Mouse (Mus musculus) cerebellum, adult 11 months (tissue): Measurements from ENCODE around the gene Ptpn21.

Experiments
- DNase-seq: peaks from one replicate; pipeline ENCODE4 v3.0.0; 2022

Gene Ptpn21

GRCm38 (mm10) chr12:98736951-98737800, at the start of gene Ptpn21:
Gene Ptpn21, minus strand, starts transcription at chr12:98737405.
- peak; percentile 45 for DNase-seq

DNA sequence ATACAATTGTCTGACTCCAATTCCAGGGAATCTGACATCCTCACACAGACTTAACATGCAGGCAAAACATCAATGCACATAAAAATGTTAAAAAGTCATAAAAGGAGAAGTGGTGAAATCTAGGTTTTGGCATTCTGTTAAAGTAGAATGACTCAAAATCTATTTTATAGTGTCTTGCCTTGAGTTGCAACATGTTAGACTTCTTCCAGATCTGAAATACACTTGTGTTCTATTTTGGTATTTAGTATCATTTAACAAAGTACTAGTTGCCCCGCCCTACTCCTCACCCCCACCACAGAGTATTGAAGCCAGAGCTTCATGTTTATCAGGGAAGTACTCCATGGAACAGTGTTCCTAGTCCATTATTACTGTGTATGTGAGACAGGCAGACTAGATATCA, 47.0 kb upstream of the Ptpn21 start:
- DNase-seq: no peak

GRCm38 (mm10) chr12:98779148-98779547, 41.9 kb upstream of the Ptpn21 start:
- no peak for DNase-seq

GRCm38 (mm10) chr12:98777509-98777908, 40.3 kb upstream of the Ptpn21 start:
- DNase-seq: no peak

GRCm38 (mm10) chr12:98766241-98766640, 29.0 kb upstream of the Ptpn21 start:
- DNase-seq: no peak

- DNase-seq: no peak
Measured at GRCm38 (mm10) chr12:98759700-98760099, 22.5 kb upstream of the Ptpn21 start.

GRCm38 (mm10) chr12:98757636-98758035, 20.4 kb upstream of the Ptpn21 start:
- no peak for DNase-seq

DNA sequence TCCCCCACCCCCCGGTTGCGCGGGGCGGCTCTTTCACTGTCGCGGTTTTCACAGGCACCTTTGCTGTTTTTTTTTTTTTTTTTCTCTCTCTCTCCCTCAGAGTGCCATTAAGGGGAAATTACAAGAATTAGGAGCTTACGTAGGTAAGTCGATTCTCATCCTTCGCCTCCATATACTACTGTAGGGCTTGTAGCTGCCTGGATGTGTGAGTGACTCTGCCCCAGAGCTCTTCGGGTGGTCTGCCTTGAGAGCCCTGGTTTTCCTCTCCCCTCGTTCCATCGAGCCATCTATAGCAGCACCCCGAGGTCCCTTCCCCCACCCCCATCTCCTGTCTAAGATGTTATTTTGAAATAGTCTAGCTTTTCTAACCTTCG, 10.2 kb upstream of the Ptpn21 start:
- no peak for DNase-seq

DNA sequence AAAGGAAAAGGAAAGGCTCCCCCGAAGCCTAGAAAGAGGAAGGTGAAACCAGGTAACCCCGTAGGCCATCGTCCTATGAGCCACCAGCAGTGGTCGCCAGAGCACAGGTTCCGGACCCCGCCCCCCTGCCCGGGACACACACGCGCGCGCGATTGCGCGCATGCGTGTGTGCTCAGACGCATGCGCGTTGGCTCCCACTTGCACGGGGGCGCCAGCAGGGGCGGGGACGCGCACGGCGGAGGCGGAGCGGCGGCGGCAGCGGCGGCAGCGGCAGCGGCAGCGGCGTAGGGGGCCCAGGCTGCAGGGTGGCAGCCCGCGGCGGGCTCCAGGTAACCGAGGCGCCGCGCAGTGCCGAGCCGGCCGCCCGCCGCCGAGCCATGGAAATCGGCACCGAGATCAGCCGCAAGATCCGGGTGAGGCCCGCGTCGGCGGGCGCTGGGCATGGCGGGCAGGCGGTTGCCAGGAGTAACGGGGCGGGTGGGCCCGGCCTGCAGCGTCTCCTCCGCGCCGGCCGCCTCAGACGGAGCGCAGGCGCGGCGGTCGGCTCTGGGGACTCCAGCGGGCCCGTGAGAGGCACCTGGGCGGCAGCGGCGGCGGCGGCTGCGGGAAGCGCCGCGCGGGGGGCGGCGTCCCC, 9.7 kb upstream of the Ptpn21 start, which contains the start of gene Zc3h14:
Gene Zc3h14, plus strand, starts transcription at position 219 of the 634 bp plus-strand sequence.
- peak; percentile 93 for DNase-seq

GRCm38 (mm10) chr12:98746131-98746530, 8.9 kb upstream of the Ptpn21 start:
- DNase-seq: no peak

DNA sequence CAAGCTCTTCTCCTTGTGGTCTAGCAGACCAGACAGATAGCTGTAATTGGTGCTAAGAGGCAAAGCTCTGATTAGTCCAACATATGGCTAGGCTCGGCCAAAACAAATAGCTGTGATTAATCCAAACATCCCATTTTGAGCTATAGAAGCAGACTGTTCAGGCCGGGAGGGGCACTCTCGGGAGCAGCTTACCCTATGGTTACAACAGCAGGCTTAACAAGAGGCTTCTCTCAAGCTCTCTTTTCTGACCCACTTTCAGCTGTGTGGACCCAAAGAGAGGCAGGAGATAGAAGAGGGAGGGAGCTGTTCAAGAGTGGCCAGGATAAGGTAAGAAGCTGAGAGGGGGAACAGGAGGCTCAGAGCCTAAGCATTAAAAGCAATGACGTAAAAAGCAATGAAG, 8.4 kb upstream of the Ptpn21 start:
- DNase-seq: no peak

DNA sequence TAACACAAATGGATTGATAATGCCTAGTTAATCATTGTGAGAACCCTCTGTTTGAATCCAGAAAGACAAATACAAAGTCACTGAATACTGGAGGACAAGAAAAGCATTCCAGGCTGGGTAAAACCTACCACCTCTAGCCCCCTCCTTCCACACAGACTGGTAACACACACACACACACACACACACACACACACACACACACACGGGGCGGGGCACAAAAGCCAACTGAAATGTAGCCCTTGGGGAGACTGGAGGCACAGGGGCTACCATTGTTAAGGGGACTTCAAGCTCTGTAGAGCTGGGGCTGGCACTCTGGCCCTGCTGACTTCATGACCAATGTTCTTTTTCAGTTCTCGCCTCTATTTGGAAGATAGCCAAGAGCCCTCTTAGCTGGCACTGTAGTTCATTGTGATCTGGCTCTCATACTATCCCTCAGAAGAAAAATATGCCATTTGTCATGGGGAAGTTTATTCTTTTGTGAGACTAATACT, 3.9 kb upstream of the Ptpn21 start:
- DNase-seq: no peak

DNA sequence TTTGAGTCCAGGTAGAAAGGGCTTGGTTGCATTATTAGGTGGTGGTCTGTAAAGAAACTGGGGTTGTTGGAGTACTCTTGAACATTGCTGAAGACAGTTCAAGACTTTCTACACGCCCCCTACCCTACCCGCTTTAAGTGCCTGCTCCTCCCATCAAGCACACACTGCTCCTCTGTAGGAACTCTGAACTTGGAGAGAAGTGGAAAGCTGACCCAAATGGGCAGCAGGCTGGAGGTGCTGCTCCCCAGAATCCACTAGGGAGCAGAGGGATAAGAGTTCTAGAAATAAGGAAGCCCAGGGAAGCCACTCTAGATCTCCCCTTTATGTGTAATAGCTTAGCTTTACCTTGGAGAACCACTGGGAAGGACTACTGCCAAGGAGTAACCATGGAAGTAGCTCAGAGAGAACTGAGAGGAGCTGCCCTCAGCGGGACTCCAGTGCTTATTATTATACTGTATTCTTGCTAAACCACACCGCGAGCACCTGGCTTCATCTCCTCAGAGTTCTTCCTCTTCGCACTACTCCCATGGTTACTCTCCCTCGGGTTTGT, 671 bp upstream of the Ptpn21 start:
- DNase-seq: no peak

GRCm38 (mm10) chr12:98734880-98735801, 2.1 kb downstream of the Ptpn21 start:
- DNase-seq: no peak

DNA sequence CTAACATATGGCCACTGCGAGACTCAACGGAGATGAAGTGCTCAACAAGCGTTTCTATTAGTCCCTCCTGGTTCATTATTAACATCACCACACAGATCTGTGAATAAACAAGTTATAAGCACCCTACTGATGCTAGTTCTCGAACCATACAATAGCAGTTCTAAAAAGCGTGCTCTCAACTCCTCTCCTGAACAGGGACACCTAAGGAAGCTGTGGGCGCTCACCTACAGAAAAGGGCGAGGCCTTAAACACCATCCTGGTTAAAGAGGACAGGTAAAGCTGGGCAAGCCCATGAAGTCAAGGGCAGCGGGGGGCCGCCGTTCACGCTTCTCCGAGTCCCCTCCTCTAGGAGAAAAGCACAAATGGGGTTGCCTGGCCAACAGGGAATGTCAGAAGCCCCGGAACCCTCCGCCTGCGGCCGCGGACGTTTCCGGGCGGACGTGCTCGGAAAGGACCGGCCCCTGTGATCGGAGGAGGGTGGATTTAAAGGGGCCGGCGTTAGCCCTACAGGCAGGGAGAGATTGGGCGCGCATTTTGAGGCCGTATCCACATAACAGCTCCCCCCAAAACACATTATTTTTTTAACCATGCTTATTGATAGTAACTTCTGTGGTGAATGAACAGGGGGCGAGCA, 2.8 kb downstream of the Ptpn21 start:
- peak; percentile 86 for DNase-seq

- DNase-seq: no peak
Measured at GRCm38 (mm10) chr12:98733776-98734175, 3.4 kb downstream of the Ptpn21 start.

- DNase-seq: no peak
Measured at GRCm38 (mm10) chr12:98733165-98733564, 4.0 kb downstream of the Ptpn21 start.

DNA sequence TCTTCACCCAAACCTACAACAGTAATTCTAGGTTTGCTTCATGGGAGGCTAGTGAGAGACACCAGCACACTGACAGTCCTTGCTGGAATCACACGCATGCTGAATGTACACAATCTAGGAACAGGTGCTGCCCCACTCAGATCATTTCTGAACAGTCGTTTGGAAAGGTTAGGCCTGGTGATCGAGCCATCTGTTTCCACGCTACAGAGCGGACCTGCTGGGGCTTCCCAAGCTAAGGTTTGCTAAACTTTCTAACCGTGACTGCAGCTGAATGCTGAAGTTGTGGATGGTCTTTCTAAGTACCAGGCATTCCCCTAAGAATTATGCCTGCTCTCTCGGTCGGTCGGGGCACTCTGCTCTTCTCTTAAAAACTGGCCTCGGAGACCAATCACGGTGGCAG, 6.5 kb downstream of the Ptpn21 start:
- DNase-seq: peak; percentile 66

DNA sequence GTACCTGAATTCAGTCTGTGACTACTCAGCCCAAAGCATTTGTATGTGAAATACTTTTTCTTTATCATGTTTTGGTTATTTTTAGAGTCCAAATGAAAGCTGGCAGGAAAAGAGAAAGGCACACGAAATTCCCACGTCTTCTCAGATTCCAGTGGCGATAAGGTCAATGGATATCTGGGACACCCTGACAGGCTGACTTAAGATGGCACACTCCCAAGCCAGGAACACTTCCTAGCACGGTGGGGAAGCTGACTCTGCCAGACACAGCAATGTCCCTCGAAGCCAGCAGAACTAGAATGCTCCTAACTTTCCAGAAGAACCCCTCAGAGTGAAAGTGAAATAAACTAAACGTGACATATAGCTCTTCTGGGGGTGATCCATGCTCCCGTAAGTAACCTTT, 10.0 kb downstream of the Ptpn21 start:
- DNase-seq: no peak

DNA sequence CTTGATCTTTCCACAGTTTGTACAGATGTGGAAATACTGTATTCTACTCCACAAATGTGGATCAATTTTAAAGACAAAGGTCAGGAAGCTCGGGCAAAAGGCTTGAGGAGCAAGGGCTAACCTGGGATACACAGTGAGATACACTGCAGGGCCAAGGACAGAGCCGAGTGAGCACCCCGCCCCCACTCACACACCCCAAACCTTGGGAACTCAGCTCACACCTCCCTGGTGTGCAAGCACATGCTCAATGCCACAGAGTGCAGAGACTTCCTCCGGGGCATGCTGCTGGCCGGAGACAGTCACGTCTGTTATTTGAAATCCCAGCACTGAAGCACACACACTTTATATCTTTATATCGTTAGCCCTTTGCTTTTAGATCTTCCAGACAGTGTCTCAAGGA, 11.1 kb downstream of the Ptpn21 start:
- no peak for DNase-seq

DNA sequence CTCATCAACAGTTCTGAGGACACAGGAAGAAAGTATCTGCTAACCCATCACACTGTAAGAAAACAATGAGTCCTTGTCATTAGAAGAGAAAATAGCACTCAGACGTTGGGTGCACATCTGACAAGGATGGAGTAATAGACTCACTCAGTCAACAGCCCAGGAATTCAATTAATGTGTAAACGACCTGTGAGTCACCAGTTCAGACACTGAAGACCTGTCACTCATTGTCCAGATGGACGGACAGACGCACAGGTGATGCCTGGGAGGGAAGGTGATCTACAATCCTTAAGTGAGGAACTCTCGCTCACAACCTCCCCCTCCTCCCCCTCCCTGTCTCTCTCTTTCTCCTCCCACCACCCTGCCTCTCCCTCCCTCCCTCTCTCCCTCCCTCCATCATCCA, 12.2 kb downstream of the Ptpn21 start:
- DNase-seq: no peak

- DNase-seq: no peak
Measured at GRCm38 (mm10) chr12:98724224-98724623, 13.0 kb downstream of the Ptpn21 start.
